Mouse (Mus musculus): ENCODE data around the gene Prkag1. TPM values are rescaled to one million over a fixed set of nuclear protein-coding genes. Genes with fewer than 3 reads are reported as not detected.

Gene Prkag1
- polyA plus RNA-seq, 3 experiments from 2014 or later = 119 to 137 (median 129) TPM

DNA sequence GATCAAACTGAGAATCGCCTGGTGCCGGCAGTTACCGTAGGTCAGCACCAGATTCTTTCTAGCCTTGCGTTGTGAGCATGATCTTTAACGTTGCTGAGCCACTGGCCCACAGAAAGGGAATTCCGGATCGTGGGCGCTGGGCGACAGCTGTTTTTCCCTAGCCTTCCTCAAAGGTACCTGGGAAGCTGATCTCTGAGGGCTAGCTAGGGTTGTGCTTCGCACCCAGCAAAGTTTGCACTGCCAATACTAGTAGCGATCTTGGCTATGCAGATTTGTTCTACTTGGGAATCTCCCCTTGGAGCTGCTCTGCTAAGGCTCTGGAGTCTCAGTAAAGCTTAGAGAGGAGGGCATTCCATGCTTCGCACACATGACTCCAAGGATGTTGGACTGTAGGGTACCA is 40.1 kb downstream of the Prkag1 start:
- peak; percentile 16 for ATAC-seq

DNA sequence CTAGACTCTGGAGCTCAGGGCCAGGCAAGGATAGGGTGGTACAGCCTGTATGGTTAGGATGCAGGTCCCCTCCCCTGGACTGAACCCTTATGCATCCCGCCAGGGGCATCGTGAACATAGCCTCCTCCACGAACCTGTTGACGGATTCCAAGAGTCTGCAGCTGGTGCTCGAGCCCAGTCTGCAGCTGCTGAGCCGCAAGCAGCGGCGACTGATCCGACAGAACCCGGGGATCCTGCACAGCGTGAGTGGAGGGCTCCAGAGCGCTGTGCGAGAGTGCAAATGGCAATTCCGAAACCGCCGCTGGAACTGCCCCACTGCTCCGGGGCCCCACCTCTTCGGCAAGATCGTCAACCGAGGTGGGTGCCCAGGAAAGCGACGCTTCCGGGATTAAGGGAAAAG is 40.6 kb downstream of the Prkag1 start:
- no peak for ATAC-seq

DNA sequence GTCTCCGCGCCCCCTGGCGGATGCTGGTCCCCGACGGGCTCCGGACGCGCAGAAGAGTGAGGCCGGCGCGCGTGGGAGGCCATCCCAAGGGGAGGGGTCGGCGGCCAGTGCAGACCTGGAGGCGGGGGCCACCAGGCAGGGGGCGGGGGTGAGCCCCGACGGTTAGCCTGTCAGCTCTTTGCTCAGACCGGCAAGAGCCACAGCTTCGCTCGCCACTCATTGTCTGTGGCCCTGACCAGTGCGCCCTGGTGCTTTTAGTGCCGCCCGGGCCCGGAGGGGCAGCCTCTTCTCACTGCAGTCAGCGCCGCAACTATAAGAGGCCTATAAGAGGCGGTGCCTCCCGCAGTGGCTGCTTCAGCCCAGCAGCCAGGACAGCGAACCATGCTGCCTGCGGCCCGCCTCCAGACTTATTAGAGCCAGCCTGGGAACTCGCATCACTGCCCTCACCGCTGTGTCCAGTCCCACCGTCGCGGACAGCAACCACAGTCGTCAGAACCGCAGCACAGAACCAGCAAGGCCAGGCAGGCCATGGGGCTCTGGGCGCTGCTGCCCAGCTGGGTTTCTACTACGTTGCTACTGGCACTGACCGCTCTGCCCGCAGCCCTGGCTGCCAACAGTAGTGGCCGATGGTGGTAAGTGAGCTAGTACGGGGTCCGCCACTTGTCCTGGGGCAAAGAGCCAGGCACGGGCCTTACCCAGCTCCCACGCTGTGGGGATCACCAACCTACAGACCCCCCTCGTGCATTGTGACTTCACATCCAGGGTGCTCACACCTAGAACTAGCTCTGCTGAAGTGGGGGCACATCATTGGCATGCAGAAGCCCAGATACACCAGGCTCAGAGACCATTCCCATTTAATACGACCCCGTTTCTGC is 41.4 kb downstream of the Prkag1 start, which contains the start of gene Wnt1:
TSS of gene Wnt1 (plus strand) at position 197 of the 875 bp plus-strand sequence.
- no peak for ATAC-seq

DNA sequence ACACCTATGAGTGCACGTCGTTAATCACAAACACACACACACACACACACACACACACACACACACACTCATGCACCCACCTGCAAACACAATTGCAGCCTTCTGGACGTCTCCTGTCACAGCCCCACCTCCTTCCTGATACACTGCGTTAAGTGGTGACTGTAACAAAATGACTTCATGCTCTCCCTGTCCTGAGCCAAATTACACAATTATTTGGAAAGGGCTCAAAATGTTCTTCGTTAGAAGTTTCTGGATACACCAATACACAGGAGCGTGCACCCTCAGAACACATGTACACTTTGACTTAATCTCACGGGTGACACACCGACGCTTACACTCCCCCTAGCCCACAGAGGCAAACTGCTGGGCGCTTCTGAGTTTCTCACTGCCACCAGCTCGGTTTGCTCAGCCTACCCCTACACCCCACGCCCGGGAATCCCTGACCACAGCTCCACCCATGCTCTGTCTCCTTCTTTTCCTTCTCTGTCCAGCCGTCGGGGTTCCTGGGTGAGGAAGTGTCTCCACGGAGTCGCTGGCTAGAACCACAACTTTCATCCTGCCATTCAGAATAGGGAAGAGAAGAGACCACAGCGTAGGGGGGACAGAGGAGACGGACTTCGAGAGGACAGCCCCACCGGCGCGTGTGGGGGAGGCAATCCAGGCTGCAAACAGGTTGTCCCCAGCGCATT is 42.2 kb downstream of the Prkag1 start:
- ATAC-seq = no peak

DNA sequence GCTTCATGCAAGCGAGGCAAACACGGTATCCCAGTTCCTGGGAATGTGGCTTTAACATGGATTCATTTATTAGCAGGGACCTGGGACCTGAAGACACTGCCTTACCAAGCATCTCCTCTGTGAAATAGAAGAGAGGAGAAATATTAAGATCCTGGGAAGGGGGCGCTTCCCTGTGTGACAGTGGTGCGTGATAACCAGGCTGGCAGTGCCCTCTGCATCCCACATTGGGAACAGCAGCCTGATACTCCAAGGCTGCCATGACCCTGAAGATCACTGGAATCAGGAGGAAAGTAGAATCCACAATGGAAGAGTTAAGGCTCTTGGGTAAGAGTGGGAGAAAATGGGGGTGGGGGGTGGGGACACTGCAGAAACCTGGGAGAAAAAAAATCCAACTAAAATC is 43.4 kb downstream of the Prkag1 start:
- no peak for ATAC-seq

DNA sequence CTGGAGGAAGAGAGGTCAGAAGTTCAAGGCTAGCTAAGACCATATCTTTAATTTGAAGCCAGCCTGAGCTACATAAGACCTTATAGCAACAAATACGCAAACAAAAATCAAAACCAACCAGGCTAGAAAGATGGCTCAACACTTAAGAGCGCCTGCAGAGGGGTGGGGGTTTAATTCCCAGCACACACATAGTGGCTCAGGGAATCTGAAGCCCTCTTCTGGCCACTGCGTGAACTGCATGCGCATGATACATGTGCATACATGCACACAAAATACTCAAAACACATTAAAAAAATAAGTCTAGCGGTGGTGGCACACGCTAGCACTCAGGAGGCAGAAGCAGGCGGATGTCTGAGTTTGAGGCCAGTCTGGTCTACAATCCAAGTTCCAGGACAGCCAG is 45.6 kb downstream of the Prkag1 start:
- ATAC-seq = no peak

DNA sequence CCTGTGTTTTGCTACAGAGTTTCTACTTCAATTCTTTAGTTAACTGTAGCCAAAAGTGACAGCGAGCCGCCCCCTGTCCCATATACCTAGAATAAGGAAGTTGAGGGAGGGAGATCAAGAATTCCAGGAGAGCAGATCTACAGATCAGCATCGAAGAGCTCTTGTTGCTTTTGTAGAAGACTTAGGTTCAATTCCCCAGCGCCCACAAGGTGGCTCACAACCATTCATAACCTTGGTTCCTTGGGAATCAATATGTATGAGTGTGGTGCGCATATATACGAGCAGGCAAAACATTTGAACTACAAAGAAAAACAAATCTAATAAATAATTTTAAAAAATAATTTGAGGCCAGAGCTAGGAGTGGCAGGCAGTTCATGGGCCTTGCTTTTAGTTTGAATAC is 50.2 kb downstream of the Prkag1 start:
- ATAC-seq = no peak

DNA sequence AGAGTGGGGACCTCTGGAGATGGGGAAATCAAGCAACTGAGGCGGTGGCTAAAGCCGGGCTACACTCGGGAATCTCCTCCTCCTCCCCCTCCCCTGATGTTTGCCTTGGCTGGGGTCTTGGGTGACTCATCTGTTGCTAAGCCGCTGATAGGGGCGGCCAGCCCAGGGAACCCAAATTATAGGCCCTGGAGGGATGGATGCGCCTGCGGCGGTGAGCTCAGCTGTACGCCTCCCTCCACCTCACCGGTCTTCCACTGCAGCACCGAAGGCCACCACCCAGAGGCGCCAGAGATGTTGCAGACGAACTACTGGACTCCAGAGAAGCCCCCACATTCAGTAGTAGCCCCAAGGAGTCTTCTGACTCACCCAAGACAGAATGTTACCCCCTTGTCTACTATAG is 50.7 kb downstream of the Prkag1 start:
- no peak for ATAC-seq

DNA sequence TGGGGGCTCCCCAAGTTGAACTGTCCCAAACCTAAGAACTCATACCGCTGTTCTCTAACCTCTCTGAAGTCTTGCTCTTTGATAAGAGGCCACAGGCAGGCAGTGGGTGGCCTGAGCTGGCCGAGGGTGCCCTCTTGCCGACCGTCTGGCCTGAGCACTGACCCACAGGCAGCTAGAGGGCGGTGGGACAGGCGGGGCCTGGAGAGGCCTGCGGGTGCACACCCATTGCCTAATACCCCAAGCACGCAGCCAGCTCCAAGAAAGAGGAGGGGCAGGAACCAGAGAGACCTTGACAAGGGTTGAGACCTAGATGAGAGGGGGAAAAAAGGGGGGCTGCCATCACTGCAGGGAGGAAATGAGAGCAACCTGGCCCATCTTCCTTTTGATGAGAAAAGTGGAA is 51.2 kb downstream of the Prkag1 start:
- no peak for ATAC-seq

DNA sequence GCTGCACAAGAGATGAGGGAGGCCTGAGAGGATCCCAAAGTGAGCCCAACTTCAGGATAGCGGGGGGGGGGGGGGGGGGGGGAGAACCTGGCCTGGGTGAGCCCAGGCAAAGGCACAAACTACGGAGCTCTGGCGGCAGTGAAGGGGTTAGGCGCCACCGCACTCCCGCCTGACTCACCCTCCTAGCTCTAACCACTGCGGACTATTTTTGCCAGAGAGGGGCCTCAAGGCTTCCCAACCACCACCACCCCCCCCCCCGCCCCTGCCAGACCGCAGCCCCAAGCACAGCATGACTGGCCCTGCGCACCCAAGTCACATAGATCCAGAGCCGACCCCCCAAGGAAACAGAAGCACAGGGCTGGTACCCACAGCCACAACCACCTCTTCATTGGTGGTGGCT is 52.5 kb downstream of the Prkag1 start:
- no peak for ATAC-seq

DNA sequence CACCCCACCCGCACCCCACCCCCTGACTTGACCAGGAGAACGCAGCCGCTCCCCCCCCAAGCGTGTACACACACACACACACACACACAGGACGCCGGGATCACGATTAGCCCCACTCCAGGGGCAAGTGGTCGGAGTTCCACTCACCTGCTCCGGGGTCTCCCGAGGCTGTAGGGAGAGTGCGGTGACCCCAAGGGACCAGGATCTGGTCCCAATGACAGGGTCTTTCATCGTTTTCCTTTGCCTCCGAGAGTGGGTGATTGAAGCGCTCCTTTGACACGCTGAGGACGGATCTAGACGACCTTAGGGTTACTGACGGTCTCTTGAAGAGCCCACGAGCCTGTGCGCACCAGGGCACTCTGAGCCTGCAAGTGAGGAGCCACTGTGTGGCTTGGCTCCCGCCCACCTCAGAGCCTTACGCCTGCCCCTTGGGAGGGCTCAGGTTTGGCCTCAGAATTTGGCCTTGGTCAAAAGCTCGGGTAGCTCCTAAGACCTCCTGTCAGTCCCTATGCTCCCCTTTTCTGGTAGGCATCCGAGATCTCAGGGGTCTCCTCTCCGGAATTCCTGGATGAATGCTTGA is 53.0 kb downstream of the Prkag1 start:
- no peak for ATAC-seq

DNA sequence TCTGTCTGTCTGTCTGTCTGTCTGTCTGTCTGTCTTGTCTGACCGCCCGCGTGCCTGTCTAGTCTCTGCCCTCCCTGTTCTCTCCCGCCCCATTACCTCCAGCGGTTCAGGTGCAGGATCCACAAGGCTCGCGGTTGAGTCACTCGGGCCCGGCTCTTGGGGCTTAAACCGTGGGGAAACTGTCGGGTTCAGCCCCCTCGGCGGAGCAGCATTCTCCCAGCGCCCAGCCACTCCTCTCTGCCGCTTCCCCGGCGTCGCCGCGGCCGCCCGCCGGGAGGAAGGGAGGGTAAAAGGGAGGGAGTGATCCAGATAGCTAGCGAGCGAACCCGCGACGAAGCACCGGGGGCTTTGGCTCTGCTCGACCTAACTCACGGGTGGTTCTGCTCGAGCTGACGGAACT is 53.6 kb downstream of the Prkag1 start, which contains the start of gene Wnt10b:
TSS of gene Wnt10b (minus strand) at position 389 of the 400 bp plus-strand sequence.
- peak; percentile 36 for ATAC-seq

DNA sequence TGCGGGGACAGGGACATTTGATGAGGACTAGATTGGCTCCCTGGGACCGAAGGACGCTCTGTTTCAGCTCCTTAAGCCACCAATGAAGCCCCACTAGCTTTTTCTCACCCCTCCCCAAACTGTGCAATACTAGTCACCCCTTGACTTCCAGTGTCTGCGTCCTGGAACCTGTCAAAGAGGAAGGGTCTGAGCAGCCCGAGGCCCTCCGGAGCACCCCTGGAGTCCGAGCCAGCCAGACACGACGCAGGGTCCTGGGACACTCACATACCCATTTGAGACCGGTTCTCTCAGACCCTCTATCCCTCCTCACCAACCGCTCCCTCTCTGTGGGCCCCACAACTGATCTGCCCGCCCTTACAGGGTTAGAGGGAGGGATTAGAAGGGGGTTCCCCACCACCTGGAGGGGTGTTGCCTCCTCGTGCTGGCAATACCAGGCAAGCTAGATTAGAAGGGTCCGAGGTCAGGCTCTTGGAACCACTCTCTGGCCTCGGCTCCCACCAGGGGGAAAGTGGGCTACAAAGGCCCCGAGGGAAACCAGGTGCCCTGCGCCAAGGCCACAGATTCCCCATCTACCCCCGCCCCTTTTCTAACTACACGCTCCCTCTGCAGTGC is 54.2 kb downstream of the Prkag1 start:
- ATAC-seq = no peak

DNA sequence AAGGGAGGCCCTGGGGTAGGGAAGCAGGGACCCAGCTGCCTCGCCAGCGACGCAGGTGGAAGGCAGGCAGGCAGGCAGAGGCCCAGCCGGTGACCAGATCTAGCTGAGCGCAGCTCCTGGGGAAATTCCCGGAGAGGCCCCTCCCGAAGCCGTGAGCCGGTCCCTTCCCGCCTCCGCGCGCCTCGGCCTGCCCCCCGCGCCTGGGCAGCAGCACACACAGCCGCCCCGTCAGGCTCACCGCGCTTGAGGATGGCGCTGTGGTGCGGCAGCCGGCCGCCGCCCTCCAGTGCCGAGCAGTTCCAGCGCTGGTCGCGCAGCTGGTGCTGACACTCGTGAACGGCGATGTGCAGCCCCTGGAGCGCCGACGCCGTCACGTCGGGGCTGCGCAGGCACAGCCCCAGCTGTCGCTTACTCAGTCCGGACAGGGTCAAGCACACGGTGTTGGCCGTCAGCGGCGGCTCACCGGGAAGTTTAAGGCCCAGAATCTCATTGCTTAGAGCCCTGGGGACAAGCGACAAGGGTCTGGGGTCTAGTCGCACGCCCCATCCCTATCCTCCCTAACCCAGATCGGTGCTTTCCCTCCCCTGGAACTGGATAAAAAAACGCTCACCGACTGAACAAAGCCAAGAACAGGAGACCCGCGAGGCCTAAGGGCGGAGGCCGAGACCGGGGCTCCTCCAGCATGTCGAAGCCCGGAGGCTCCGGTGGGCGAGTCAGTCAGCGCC is 54.9 kb downstream of the Prkag1 start:
- peak; percentile 41 for ATAC-seq

DNA sequence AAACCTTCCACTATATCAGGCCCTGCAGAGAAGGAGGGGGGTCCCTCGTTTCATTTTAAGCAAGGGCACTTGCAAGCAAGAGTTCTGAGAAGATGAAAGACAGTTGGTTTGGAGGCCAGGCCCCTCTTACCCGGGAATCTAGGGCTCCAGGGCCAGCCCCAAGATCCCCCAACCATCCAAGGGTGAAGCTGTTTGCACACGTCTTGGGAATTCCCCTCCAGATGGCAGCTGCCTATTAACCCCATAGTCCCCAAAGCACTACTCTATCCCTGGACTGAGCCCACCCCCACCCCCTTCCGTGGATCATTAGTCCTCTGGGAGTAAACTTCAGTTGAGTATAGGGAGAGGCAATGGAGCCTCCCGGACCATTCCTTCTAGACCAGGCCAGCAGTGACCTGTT is 55.8 kb downstream of the Prkag1 start:
- ATAC-seq = no peak

DNA sequence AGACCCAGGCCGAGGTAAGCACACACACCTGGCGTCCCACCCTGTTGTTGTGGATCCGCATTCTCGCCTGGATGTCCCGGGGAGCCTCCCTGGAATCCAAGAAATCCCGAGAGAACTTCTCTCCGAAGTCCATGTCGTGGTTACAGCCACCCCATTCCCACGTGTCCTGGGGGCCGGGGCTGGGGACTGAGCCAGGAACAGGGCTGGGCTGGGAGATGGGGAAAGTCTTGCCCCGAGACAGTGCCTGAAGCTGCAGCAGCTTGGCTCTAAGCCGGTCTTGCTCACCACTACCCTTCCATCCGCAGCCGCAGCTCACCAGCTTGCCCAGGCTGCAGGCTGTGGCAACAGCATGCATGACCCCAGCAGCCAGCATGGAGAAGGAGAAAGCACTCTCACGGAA is 57.2 kb downstream of the Prkag1 start:
- ATAC-seq = no peak

DNA sequence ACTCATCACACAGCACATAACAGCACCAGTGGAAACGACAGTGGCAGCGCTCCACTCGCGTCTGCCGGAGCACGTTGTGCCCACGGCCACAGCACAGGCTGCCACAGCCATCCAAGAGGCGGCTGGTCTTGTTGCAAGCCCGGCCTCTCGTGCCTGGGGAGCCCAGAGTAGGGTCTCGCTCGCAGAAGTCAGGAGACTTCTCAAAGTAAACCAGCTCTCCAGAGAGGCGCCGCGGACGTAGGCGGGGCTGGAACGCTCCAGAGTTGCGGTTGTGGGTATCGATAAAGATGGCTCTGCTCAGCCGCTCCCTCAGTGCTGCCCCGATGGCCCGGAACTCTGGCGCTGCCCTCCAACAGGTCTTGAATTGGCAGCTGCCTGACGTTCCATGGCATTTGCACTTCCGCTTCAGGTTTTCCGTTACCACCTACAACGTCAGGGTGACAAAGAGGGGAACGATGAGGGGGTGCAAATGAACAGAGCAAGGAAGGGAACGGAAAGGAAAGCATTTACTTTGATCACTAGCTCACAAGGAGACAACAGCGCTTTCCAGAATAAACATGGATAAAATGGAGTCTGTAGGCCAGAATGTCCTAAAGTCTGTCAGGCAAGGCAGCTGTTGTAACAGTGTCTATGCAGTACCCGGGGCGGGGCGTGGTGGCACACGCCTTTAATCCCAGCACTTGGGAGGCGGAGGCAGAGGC is 58.7 kb downstream of the Prkag1 start:
- ATAC-seq = peak; percentile 66

DNA sequence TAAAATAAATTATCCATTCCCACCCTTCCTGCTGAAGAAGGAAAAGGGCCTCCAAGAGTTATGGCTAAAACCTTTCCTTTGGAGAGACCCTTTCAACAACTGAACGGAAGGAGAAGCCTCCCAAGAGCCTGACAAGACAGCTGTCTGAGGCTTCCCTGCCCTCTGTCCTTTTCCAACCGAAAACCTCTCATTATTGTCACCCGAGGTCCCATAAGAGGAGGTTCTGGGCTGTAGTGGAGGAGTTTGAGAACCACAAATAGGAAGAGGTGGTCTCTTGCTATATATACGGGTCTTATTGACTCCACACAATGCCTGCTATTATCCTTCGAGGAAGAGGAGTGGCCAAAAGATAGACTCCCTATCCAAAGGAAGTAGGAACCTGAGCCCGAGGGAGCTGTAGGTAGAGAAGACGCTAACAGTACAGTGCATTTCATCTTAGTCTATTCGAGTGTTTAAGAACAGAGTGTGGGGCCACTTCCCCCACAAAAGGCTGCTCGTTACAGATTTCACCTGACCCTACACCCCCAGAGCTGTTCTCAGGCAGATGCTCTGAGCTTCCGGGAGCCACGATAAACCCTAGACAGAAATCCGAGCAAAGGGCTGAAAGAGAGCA is 59.4 kb downstream of the Prkag1 start:
- ATAC-seq = peak; percentile 29

DNA sequence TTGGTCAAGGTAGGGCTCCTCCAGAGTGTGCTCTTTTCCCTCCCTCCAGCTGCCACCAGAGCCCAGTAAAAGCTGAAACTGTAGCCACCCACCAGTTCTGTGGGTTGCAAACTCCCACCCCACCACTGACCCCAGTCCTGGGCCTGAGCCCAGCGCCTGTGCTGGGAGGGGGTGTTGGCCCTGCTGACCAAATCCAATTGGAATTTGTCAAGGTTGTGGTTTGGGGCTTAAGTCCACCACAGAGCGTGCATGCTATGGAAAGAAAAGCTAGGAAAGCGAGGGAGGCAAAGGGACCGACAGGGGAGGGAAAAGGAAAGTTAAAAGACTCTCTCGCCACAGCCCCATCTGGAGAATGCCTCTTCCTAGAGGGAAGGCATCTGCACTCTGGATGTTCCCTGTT is 63.1 kb downstream of the Prkag1 start:
- no peak for ATAC-seq

DNA sequence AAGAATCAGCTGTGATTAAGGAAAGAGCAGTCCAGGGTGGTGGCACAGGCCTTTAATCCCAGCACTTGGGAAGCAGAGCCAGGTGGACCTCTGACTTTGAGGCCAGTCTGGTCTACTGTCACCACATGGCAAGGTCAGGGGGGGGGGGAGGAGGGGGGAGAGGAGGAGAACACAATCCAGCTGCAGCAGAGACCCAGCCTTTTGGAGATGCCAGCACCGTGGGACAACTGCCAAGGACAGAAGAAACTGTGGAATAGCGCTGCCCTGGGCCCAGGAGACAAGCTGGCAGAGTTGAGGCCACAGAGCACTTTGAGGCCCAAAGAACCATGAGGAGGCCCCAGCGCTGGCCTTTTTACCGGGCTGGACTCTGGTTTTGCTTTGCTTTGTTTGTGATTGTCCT is 65.4 kb downstream of the Prkag1 start:
- ATAC-seq = no peak
